Mouse (Mus musculus) right cerebral cortex, postnatal 14 days (tissue): ENCODE measurements around the gene Cdc45.

Experiments
- DNase-seq: peaks from one replicate; pipeline ENCODE4 v3.0.0; 2022

Gene Cdc45

DNA sequence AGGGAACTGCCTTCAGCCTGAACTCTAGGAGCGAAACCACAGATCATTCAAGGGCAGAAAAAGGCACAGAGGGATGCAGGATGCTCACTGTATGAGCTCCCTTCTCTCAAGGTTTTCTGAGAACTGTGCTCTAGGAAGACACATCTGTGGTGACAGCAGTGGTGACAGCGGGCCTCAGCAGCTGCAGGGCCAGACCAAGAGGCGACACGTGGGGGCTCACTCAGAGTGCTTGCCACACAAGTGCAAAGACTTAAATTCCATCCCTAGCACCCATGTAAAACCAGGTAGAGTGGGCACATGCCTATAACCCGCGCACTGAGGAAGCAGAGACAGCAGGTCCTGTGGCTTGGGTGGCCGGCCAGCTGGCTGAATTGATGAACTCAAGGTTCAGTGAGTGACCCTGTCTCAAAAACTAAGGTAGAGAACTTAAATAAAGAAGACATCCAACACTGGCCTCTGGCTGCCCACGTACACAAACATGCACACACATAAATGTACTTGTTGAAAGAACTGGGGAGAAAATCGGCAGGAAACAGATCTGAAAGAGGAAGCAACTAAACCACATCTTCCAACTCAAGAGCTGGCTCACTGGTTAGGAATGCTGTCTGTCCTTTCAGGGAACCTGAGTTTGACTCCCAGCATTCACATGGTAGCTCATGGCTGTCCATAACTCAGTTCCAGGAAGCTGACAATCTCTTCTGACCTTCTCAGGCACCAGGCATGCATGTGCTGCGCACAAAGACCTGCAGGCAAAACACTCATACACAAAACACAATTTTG lies 23.0 kb downstream of the Cdc45 start:
- DNase-seq = no peak

DNA sequence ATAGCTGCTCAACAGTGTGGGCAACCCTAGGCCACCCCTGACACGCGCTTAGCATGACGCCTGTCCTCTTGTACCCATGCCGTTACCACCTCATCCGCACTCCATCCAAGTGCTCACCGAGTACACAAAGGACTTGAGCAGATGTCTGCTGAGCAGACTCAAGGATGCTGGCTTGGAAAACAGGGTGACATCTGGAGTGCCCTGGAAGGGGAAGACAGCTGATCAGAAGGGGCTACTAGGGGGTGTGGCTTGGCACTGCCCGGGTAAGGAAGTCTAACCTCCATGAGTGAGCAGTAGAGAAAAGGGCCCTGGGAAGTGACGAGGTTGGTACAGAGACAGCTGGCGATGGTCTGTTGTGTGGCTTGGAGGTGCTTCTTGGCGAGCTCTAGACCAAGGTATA lies 25.1 kb downstream of the Cdc45 start:
- no peak for DNase-seq

DNA sequence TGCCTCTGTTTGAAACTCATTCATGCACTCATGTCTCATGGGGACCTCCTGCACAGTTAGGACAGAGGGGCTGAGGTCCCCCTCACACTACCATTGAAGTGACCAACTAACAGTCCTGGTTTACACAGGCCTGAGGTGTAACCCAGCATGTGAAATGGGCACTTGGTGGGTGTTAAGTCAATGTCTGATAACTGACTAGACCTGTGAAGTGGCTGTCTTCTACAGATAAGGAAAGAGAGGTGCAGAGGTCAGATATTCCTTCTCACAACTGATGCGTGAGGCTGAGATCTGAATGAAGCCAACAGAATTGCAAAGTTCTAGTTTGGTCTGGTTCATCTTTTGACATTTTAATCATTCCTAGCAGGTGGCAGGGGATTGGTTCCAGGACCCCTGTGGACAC lies 26.3 kb downstream of the Cdc45 start:
- no peak for DNase-seq

DNA sequence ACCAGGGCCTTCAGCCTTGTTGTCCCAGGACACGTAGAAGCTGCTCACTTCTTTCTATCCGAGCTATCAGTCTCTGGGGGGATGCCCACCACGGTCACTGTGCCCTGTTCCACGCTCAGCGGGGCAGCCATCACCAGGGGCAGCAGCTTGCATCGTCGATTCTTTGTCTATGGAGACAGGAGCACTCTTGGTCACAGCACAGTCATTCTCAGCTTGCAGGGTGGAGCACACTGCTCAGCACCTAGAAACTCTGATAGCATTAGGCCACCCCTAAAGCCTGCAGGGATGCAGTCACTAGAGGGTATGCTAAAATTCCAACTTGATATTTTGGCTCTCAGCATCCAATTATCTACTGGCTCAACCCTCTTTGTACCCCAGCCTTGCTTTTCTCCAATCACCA lies 26.8 kb downstream of the Cdc45 start:
- no peak for DNase-seq

DNA sequence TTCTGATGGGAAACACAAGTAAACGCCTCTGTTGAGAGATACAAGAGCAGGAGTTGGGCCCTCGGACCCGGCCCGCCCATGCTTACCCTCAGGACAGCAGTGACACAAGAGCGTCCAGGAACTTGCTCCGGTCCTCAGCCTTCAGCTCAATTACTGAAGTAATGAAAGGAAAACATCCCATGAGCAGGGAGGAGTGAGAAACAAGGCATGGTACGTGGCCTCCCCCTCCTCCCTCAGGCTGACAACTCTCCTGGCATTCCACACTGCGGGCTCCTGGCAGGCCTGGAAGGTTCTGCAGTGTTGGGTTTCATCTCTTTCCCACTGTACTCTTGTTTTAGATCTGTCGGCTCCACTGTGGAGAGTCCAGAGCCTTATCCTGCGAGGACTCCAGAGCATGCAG lies 30.0 kb downstream of the Cdc45 start:
- DNase-seq = no peak

DNA sequence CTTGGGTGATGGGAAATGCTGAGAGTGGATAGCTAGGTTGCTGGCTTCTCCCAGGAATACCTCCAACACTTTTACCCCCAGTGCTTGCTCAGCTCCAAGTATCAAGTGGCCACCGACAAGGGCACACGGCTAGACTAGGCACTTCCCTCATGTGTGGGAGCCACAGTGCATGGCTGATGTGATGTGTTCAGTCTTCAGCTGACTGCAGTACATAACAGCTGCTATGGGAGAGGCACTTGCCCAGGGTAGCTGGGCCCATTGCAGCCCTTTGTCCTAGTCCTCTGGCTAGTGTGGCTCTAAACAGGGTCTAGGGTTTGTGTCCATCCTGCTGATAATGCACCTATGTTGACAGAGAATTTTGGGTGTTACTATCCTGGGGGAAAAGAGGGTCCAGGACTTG lies 33.3 kb downstream of the Cdc45 start:
- no peak for DNase-seq

DNA sequence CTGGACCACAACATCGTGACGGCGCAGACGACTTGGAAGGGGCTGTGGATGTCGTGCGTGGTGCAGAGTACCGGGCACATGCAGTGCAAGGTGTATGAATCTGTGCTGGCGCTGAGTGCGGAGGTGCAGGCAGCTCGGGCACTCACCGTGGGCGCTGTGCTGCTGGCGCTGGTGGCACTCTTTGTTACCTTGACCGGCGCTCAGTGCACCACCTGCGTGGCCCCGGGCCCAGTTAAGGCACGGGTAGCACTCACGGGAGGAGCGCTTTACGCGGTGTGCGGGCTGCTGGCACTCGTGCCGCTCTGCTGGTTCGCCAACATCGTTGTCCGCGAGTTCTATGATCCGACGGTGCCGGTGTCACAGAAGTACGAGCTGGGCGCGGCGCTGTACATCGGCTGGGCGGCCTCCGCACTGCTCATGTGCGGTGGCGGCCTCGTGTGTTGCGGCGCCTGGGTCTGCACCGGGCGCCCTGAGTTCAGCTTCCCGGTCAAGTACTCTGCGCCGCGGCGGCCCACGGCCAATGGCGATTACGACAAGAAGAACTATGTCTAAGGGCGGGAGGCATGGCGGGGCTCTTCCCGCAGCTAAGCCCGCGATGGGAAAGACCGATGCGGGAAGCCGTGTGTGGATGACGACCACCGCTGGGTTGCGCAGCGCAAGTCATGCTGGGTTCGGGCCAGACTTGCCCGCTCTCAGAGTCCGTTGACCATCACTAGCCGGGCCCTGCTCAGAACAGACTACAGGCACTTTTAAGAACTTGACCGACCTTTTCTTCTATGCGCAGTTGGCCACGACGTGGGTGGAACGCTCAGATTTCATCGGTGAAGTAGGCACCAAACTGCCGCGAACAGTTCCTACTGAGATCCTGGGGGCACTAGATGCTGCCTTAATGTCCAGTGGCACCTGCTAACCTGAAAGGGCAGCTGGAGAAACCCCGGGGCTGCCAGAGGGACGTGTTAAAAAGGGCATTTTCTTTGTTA lies 34.4 kb downstream of the Cdc45 start:
- no peak for DNase-seq

DNA sequence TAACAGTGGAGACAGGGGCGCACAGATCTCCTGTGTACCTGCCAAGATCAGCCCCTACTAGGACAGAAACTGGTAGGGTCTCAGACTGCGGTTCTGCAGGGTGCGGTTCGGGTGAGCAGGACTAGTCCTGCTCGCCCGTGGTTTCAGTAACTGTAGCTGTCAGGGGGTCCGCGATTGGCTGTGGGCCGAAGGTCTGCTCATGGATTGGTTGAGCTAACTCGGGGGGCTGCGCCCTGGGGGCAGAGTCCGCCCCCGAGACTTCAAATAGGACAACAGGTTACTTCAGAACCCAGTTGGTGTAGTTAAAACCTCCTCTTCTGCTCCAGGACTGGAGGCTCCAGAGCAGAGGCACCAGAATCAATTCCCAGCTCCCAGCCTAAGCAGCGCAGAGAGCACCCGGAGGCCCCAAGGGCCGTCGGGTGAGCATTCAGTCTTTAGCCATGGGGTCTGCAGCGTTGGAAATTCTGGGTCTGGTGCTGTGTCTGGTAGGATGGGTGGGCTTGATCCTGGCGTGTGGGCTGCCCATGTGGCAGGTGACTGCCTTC lies 35.2 kb downstream of the Cdc45 start, which contains the start of gene Cldn5:
Gene Cldn5 (plus strand): TSS at position 292 of the 545 bp plus-strand sequence.
- no peak for DNase-seq

DNA sequence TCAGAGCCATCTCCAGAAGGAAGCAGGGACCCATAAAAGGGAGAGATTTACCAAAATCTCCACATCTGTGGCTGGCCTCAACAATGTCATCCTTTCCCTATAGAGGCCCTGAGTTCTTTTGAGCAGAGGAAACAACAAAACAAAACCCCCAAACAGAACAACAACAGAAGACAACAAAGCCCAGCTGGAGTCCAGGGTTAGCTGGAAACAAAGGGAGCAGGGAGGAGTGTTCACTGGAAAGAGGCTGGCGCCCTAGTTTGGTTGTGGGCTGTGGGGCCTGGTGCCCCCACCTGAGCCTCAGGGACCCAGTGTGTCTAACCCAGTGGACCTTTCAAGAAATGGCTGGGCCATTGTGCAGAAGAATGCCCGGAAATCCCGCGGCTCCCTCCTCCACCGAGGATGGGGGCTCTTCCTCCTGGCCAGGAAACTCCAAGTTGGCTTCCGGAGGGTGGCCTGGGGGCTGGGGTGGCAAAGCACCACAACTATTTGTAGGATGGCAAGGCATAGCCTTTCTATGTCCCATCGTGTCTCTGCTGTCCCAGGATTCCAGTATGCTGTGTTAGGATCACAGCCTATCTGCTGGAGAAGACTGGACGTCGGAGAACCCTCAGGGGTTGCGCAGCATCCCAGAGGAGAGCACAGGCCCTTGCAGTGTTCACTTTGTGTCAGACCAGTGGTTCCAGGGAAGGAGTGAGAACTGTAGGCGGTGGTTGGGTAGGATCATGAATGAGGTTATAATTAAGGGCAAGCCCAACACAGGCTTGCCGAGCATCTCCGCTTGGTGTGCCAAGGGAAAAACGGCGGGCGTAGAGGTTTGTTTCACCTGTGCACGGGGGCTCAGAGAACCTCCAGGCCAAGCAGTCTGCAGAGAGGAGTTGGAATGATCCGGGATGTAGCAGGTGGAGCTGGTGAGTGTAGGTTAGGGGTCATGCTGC lies 35.9 kb downstream of the Cdc45 start:
- no peak for DNase-seq

DNA sequence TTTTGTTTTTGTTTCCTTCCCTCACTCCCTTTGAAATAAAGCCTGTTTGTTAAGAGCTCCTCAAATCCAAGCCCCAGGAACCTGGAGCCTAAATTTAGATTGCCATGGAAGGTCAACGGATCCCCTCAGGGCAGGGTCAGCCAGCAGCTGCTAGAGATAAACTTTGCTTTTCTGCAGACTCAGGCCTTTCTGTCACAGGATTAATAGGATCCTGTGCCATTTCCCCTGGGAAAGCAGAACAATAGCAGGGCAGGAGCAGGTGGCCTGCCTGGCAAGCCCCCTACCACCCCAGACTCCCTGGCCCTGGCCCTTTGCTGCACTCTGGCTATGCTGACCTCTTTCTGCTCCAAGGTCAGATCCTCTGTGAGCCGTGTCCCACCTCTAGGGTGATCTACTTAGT lies 37.9 kb downstream of the Cdc45 start:
- no peak for DNase-seq

DNA sequence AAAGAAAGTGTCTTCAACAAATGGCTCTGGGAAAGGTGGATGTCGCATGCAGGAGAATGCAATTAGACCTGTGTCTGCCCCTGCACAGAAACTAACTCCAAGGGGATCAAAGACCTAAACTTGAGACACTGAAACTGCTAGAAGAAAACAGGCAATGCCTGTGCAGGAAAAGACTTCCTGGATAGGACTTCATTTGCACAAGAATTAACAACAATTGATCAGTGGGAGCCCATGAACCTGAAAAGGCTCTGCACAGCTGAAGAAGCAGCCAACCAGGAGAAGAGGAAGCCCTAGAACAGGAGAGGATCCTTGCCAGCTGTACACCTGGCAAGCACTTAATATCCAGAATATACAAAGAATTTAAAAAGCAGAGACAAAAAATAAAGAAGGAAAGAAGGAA lies 42.3 kb downstream of the Cdc45 start:
- DNase-seq = no peak

DNA sequence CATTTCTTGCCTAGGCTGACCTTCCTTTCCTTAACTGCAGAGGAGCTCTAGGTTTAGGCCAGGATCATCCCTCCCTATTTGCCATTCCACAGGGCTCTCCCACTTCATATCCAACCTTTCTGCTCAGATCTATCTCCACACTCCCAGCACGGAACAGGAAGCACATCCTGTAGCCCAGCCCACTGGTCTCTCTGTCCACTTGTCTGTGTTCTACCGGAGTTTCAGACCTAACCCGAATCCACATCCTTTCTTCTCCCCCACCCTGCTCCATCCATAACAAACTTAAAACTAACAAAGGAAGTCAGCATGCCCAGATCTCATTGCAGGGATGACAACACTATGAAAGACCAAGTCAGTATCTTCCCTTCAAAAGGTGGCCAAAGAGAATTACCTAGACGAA lies 45.4 kb downstream of the Cdc45 start:
- DNase-seq = no peak

DNA sequence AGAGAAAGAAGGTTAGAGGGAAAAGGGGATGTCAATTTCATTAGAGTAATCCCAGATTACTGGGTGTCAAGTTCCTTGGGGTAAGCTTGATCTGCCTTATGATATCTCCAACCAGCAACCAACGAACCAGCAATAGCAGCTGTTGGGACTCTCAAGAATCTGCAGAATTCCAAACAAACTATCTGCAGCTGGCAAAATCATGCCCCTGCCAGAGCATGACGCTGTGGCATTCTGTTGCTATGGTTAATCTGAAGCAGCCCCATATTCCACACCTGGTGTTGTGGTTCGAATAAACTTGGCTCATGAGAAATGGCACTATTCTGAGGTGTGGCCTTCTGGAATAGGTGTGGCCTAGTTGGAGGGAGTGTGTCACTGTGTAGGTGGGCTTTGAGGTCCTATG lies 48.8 kb downstream of the Cdc45 start:
- no peak for DNase-seq

DNA sequence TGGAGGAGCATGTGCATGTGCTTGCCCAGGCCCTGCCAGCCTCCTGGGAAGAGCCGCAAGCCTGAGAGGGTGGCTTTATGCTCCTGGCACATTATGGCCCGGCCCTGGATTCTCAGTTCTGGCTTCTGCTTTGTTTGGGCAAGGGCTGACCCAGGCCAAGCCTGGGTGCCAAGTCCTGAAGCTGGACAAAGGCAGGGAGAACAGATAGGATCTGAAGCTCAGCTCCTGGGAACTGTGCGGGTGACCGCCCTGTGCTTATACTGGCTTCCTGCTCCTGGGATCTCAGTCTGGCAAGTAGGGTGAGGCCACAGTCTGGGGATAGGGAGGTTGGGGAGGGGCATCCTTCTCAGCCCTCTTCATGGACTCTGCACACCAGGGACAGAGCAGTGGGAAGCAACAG lies 50.1 kb downstream of the Cdc45 start:
- no peak for DNase-seq

DNA sequence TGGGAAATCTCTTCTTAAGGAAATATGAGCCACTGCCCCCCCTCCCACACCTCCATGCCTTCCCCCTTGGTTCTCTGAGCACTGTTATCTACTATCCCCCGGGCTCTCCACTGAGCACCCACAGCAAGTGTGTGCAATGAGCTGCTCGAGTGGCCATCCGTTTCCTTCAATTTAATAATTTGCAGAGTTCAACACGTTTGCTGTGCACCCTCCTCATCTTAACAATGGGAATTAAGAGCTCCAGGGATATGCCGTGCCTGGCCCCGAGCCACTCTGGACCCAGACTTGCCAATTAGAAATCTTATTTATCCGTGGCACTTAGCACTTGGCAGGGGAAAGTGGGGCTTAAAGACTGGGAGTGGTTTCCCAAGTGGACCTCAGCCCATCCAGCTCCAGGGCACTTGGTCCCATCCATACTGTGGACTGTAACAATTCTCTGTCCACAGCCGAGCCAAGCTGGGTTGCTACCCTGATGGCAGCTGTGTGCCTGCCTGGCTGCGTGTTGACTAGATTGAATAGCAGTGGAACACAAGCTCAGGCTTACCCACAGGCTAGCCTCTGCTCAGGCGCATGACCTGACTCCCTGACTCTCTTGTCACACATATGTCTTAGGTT lies 59.8 kb downstream of the Cdc45 start:
- no peak for DNase-seq

DNA sequence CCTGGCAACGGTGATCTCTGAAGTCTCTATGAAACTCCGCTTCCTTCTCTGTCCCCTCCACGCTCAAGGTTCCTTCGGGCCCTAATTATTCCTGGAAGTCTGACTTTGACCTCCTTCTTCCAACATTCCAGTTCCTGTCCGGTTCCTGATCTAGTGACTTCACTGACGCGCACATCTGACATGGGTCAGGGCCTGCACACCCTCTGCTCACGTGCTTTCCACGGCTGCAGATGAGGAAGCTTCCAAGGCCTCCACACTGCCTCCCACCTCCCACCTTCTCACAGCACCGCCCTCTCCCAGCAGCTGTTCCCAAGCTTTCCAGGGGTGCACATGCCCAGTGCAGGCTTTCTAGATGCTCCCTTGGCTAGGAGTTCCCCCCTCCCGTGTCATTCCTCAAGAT lies 60.7 kb downstream of the Cdc45 start:
- DNase-seq = no peak

DNA sequence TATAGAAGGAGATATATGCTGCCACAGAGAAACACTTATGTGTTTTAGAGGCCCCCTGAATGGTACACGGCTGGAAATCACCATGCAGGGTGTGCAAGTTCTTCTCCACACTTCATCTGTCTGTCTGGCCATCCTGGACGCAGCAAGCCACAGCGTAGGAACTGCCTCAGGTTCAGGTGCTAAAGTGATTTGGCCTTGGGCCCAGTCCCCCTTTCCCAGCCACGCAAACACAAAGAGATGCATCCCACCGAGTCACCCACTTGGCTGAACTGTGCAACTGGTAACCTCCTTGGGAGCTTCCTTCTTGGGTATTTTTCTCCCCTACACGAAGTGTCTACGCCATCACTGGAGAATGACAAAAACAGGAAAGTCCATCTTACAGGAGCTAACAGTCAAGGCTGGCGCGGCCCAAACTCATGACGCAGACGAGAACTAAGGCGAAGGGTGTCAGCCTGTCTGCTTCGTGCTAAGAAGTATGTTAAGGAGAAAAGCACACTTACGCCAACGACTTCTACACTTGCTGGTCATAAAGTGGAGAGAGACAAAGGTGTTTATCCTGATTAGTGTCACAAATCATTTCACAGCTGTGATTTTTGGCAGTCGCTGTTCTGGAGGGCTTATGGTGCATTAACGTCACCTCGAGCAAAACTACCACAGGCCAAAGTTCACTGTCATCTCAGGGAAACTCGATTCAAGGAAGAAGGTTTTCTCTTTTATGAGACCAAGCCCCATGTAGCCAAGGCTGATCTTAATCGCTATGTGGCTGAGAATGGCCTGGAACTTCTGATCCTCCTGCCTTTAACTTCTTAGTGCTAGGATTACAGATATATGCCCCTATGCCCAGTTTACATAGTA lies 65.3 kb downstream of the Cdc45 start:
- DNase-seq = no peak

DNA sequence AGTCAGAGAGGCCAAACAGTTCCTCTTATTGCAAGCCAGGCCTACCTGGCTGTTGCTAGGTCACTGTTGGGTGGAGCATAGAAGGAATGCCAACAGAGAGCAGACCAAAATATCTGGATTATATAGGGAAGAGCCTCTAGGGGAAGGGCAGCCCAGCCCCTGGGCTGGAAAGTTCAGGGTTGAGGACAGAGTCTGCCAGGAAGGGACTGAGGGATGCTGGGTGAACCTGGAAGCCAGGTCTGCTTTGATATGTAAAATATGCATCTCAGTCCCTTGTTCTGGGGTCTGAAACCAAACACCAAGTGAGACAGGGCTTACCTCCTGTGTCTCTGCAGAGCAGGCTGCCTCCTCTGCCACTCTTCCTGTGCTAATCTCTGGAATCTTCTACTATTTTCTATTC lies 73.5 kb downstream of the Cdc45 start:
- no peak for DNase-seq

DNA sequence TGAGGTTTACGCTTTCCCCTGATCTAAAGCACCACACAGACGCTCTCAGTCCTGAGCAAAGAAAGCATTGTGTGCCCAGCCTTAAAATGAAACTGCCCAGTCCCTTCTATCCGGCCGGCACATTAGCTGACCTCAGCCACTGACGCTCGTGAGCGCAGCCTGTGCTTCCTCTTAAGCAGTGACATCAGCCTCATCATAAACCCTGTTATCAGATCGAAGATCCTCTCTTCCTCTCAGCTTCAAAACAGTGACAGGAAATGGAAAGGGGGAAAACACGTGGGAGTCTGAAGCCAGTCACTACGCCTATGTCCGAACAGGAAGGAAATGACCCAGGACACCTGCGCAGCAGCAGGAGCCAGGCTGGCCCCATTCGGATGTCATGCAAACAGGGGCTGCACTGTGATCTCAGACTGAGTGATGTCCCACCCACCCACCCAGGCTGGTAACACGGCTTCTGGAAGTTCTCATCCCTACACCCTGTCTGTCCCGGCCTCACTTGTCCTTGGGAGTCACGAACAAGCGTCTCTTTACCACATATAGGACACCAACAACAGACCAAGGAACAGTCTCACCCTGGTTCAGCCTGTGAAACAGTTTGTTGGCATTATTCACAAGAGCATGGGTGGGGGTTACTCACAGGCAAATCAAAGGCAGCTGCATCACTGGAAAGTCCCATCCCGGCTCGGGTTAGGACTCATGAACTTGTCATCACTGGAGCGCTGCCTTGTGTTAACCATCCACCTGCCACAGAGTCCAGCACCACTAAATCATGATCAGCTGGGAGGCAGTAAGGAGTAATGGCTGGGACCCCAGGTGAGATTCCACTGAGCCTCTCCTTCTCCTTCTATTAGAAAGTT lies 78.5 kb downstream of the Cdc45 start:
- DNase-seq = no peak

DNA sequence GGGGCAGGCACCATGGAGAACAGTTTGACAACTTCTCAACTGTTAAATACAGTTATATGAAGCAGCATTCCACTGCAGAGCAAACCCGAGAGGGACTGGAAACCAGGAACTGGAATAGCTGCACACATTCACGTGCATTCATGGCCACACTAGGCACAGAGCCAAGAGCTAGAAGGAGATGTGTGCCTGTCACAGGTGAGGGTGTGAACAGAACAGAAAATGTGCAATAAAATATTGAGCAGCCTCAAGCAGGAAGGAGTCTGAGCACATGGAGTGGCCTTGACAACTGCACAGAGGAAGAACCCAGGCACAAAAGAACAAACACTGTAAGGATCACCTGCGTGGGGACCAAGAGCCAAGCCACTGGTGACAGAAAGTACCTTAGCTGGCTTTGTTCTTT lies 81.1 kb downstream of the Cdc45 start:
- DNase-seq = no peak
